Mouse (Mus musculus): ENCODE measurements around the gene Dctn5. TPM values are rescaled to one million over a fixed set of nuclear protein-coding genes. Genes with fewer than 3 reads are reported as not detected.

The Dctn5 gene
- polyA plus RNA-seq, 1 experiment from 2014 or later = 140 TPM

DNA sequence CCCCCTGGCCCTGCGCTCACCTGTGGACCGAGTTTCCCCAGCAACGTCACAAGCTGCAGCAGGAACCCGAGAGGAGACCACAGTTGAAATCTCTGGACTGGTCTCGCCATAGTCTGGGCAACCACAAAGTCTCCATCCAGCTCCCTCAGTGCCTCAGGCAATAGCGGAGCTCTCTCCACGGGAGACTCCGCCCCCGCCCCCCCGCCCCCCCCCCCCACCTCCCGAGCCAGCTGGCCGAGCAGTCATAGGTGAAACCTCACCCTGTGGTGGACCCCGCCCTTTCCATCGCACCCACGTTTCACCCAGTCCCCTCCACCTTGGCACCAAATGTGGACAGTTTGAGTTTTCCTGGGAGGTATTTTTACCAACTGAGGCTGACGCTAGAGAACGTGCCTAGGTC is 53.2 kb downstream of the Dctn5 start, which contains the start of gene Ern2:
Ern2 (minus strand) TSS at position 165 of the 400 bp plus-strand sequence.
- no peaks in the 10 kb centered on the region for H3K27me3 ChIP-seq (ENCODE audit: control insufficient read depth, insufficient read depth, low read length)
- H3K9ac ChIP-seq (ENCODE audit: low read length) = no peak within 1 kb of the TSS
- H3K27ac ChIP-seq (ENCODE audit: low read depth, low read length) = no peak within 1 kb of the TSS
- H3K36me3 ChIP-seq (ENCODE audit: control insufficient read depth, insufficient read depth, low read length) = no peaks in the 10 kb centered on the region
- 22% methylated on average over 17 of the region's 17 CpGs for WGBS
- no peaks in the 10 kb centered on the region for H3K9me3 ChIP-seq (ENCODE audit: control insufficient read depth, low read length)
- H3K4me2 ChIP-seq = no peak within 1 kb of the TSS
- no peak for ATAC-seq (ENCODE audit: low FRiP score)
- no peak for DNase-seq (ENCODE audit: low spot score, missing footprints)
- no peak within 1 kb of the TSS for H3K4me3 ChIP-seq (ENCODE audit: low read depth, low read length)
- H3K4me1 ChIP-seq (ENCODE audit: control insufficient read depth, insufficient read depth, low read length) = no peaks in the 10 kb centered on the region

DNA sequence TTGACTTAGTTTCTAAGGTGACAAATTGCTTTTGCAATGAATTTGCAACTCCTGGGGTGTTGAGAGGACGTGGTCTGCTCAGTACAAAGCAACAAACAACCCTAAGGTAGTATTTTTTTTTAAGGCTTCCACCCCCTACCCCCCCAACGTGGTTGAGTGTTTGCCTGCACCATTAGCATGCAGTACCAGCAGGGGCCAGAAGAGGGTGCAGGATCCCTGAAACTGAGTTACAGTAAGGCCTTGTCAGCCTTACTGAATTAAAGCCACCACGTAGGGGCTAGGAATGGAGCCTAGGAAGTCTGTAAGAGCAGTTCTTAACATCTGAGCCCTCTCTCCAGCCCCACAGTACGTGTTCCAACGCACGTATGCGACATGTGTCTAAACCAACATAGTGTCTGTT is 56.6 kb downstream of the Dctn5 start:
- WGBS = 28% methylated on average over 7 of the region's 7 CpGs
- ATAC-seq (ENCODE audit: low FRiP score) = no peak

DNA sequence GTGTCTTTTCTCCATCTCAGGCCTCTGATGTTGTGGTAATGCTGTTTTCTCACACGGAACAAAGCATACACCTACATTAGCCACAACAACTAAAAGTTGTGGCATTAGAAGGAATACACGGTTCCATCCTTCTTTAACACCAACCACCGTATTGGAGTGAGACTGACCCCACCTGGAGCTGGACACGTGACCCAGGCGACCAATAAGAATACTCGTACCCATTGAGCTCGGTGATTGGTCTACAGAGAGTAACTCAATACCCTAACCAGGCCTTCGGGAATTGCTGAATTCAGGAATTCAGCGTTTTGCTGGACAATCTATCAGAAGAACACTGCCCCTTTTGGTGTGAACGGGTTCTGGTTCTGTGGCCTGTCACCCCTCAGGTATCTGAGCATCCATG is 58.3 kb downstream of the Dctn5 start:
- no peak overlapping the region for H3K4me3 ChIP-seq (ENCODE audit: low read depth, low read length)
- H3K27ac ChIP-seq (ENCODE audit: low read depth, low read length) = no peak overlapping the region
- H3K27me3 ChIP-seq (ENCODE audit: control insufficient read depth, insufficient read depth, low read length) = no peaks in the 10 kb centered on the region
- H3K9me3 ChIP-seq (ENCODE audit: control insufficient read depth, low read length) = peaks cover 2% of the 10 kb centered on the region; the same call in 1 of the 2 replicates
- no peak overlapping the region for H3K9ac ChIP-seq (ENCODE audit: low read length)
- H3K4me2 ChIP-seq = no peak overlapping the region
- no peak for ATAC-seq (ENCODE audit: low FRiP score)
- H3K36me3 ChIP-seq (ENCODE audit: control insufficient read depth, insufficient read depth, low read length) = no peaks in the 10 kb centered on the region
- WGBS = 57% methylated on average over 10 of the region's 10 CpGs
- DNase-seq (ENCODE audit: low spot score, missing footprints) = no peak
- H3K4me1 ChIP-seq (ENCODE audit: control insufficient read depth, insufficient read depth, low read length) = no peaks in the 10 kb centered on the region

More for the DNA sequence above, 56.6 kb downstream of the Dctn5 start:
- no peak overlapping the region for H3K4me3 ChIP-seq (ENCODE audit: low read depth, low read length)
- no peaks in the 10 kb centered on the region for H3K27me3 ChIP-seq (ENCODE audit: control insufficient read depth, insufficient read depth, low read length)
- H3K9me3 ChIP-seq (ENCODE audit: control insufficient read depth, low read length) = peaks cover 2% of the 10 kb centered on the region; the same call in 1 of the 2 replicates
- peak; percentile 95 for DNase-seq (ENCODE audit: low spot score, missing footprints)
- H3K27ac ChIP-seq (ENCODE audit: low read depth, low read length) = no peak overlapping the region
- H3K36me3 ChIP-seq (ENCODE audit: control insufficient read depth, insufficient read depth, low read length) = no peaks in the 10 kb centered on the region
- no peaks in the 10 kb centered on the region for H3K4me1 ChIP-seq (ENCODE audit: control insufficient read depth, insufficient read depth, low read length)
- no peak overlapping the region for H3K4me2 ChIP-seq
- H3K9ac ChIP-seq (ENCODE audit: low read length) = no peak overlapping the region

DNA sequence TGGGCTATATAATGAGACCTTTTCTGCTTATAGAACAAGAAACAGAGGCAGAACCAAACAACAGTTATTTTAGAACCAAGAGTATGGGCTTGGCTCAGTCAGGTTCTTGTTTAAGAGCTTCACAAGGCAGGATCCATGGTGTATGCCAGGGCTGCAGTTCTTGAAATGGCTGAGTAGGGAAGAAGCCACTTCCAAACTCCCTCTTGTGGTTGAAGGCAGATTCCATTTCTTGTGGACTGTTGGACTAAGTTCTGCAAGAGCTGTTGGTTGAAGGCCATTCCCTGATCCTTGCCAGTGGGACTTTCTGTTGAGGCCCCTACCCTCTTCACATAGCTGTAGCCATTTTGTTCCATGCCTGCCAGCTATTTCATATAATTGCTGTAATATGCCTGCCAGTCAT is 61.1 kb downstream of the Dctn5 start:
- Histone ChIP-seq H3K27ac (ENCODE audit: low read depth, low read length) (no peak overlapping the region), H3K36me3 (ENCODE audit: control insufficient read depth, insufficient read depth, low read length) (no peaks in the 10 kb centered on the region), H3K27me3 (ENCODE audit: control insufficient read depth, insufficient read depth, low read length) (no peaks in the 10 kb centered on the region), H3K9ac (ENCODE audit: low read length) (no peak overlapping the region), H3K9me3 (ENCODE audit: control insufficient read depth, low read length) (peaks cover 2% of the 10 kb centered on the region; the same call in 1 of the 2 replicates), H3K4me2 (no peak overlapping the region), H3K4me3 (ENCODE audit: low read depth, low read length) (no peak overlapping the region), H3K4me1 (ENCODE audit: control insufficient read depth, insufficient read depth, low read length) (no peaks in the 10 kb centered on the region)
- no peak for ATAC-seq (ENCODE audit: low FRiP score)
- peak; percentile 49 for DNase-seq (ENCODE audit: low spot score, missing footprints)

DNA sequence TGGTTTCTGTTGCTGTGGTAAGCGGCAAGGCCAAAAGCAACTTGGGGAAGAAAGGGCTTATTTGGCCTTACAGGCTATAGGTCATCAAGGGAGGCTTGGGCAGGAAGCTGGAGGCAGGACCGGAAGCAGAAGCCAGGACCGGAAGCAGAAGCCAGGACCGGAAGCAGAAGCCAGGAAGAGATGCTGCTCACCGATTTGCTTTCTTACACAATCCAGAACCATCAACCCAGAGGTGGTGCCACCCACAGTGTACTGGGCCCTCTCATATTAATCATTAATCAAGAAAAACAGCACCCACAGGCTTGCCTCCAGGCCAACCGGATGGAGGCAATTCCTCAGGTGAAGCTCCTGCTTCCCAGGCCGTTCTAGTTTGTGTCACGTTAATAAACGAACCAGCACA is 63.9 kb downstream of the Dctn5 start:
- H3K36me3 ChIP-seq (ENCODE audit: control insufficient read depth, insufficient read depth, low read length) = no peaks in the 10 kb centered on the region
- WGBS = 86% methylated on average over 9 of the region's 9 CpGs
- DNase-seq (ENCODE audit: low spot score, missing footprints) = no peak
- H3K9me3 ChIP-seq (ENCODE audit: control insufficient read depth, low read length) = peaks cover 2% of the 10 kb centered on the region; the same call in 1 of the 2 replicates
- H3K9ac ChIP-seq (ENCODE audit: low read length) = no peak overlapping the region
- no peak for ATAC-seq (ENCODE audit: low FRiP score)
- H3K4me1 ChIP-seq (ENCODE audit: control insufficient read depth, insufficient read depth, low read length) = no peaks in the 10 kb centered on the region
- H3K27me3 ChIP-seq (ENCODE audit: control insufficient read depth, insufficient read depth, low read length) = no peaks in the 10 kb centered on the region
- no peak overlapping the region for H3K4me2 ChIP-seq
- H3K27ac ChIP-seq (ENCODE audit: low read depth, low read length) = no peak overlapping the region
- H3K4me3 ChIP-seq (ENCODE audit: low read depth, low read length) = no peak overlapping the region

DNA sequence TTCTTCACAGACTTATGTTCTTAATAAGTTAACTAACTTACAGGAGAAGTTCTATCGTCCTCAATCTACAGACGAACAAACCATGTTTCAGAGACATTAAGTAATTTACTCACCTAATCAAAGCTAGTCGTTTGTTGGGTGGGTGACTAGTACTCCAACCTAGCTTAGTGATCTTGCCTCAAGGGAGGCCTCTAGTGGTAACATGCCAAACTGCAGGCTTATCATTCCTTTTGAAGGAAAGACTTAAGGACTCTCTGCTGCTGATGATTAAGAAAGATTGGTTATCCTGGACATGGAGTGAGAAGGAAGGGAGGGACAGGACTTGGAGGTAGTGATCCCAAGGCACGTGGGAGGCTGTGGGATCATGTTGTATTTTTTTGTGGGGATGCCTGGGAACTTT is 64.5 kb downstream of the Dctn5 start:
- 38% methylated on average over 4 of the region's 4 CpGs for WGBS
- Histone ChIP-seq H3K27ac (ENCODE audit: low read depth, low read length) (no peak overlapping the region), H3K4me1 (ENCODE audit: control insufficient read depth, insufficient read depth, low read length) (no peaks in the 10 kb centered on the region)

More for the DNA sequence above, 64.5 kb downstream of the Dctn5 start:
- Histone ChIP-seq H3K9ac (ENCODE audit: low read length) (no peak overlapping the region), H3K27me3 (ENCODE audit: control insufficient read depth, insufficient read depth, low read length) (no peaks in the 10 kb centered on the region), H3K4me2 (no peak overlapping the region), H3K4me3 (ENCODE audit: low read depth, low read length) (no peak overlapping the region), H3K36me3 (ENCODE audit: control insufficient read depth, insufficient read depth, low read length) (no peaks in the 10 kb centered on the region), H3K9me3 (ENCODE audit: control insufficient read depth, low read length) (peaks cover 2% of the 10 kb centered on the region; the same call in 1 of the 2 replicates)
- DNase-seq (ENCODE audit: low spot score, missing footprints) = peak; percentile 90
- no peak for ATAC-seq (ENCODE audit: low FRiP score)

Other genes starting within 250 kb of the Dctn5 start
- gene Cog7, start 151.3 kb upstream of the Dctn5 start, polyA plus RNA-seq (2014; fragmentation: Nextera tagmentation; extraction: Ambion mirVana) = 14.5 and 19.1 TPM in 2 replicates
- 54.1 and 55.7 TPM in 2 replicates for gene Gga2, start 111.8 kb upstream of the Dctn5 start, polyA plus RNA-seq (2014; fragmentation: Nextera tagmentation; extraction: Ambion mirVana)
- gene Ubfd1, start 65.9 kb upstream of the Dctn5 start, polyA plus RNA-seq (2014; fragmentation: Nextera tagmentation; extraction: Ambion mirVana) = 94.1 and 94.6 TPM in 2 replicates
- 13.4 and 16.3 TPM in 2 replicates for gene Ears2, start 65.8 kb upstream of the Dctn5 start, polyA plus RNA-seq (2014; fragmentation: Nextera tagmentation; extraction: Ambion mirVana)
- 688 and 709 TPM in 2 replicates for gene Ndufab1, start 31.2 kb upstream of the Dctn5 start, polyA plus RNA-seq (2014; fragmentation: Nextera tagmentation; extraction: Ambion mirVana)
- gene Palb2, start 56 bp upstream of the Dctn5 start, polyA plus RNA-seq (2014; fragmentation: Nextera tagmentation; extraction: Ambion mirVana) = 19.0 and 22.6 TPM in 2 replicates
- 114 and 129 TPM in 2 replicates for gene Plk1, start 26.4 kb downstream of the Dctn5 start, polyA plus RNA-seq (2014; fragmentation: Nextera tagmentation; extraction: Ambion mirVana)
- 0.04 and 0.07 TPM in 2 replicates for gene Ern2, start 53.2 kb downstream of the Dctn5 start, polyA plus RNA-seq (2014; fragmentation: Nextera tagmentation; extraction: Ambion mirVana)
- 0.20 and 0.29 TPM in 2 replicates for gene Chp2, start 86.5 kb downstream of the Dctn5 start, polyA plus RNA-seq (2014; fragmentation: Nextera tagmentation; extraction: Ambion mirVana)
- 15.3 and 17.9 TPM in 2 replicates for gene Prkcb, start 155.7 kb downstream of the Dctn5 start, polyA plus RNA-seq (2014; fragmentation: Nextera tagmentation; extraction: Ambion mirVana)